Mouse (Mus musculus): ENCODE measurements around the gene Hist1h2ah.

Gene Hist1h2ah

DNA sequence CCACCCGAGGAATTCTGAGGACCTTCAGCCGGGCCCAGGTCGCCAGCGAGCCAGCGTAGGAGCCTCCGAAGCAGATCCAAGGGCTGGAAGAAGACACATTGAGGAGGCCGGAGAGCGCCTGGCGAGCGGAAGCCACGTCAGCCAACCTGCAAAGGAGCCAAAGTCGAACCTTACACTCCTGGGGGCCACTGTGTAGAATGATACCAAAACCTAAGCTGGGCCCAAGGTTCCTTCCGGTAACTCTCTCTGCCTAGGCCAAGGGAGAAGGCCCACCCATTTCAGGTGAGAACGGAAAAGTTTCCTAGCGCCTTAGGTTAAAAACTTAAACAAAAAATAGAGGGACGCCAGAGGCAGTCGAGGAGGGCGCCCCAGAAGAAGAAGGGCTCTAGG is 28.3 kb downstream of the Hist1h2ah start:
- DNase-seq, result no peak

DNA sequence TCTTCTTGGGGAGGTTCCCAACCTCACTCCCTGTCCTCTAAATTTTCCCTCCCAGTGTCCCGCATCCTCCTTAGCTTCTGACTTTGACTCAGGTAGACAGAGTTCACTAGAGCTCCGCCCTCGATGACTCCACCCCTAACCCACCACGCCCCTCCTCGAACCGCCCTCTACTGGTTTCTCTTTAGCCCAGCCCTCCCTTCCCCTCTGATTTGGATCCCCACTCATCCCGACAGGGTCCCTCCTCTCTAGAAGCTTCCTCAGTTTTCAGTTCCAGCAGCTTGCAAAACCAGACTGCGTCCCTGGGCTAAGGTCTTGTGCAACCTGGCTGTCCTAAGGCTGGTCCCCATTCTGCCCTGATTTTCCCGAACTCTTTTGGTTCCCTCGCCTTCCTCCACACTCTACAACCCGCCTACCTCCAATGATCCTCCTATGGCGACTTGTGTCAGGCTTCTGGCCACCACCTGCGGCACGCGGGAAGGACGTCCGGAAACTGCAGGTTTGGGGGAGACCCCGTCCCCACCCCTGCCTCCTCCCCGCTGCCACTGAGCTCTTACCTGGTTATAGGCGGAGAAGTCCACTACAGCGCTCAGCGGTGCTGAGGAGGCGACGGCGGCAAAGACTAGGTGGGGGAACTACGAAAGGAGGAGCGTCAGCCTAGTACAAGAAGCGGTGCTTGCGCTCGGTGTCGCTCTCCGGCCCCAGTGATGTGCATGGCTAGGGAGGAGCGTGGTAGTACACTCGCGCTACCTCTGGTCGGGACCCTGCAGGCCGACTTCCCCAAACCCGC is 28.8 kb downstream of the Hist1h2ah start:
- DNase-seq, result peak; percentile 41 to 68

DNA sequence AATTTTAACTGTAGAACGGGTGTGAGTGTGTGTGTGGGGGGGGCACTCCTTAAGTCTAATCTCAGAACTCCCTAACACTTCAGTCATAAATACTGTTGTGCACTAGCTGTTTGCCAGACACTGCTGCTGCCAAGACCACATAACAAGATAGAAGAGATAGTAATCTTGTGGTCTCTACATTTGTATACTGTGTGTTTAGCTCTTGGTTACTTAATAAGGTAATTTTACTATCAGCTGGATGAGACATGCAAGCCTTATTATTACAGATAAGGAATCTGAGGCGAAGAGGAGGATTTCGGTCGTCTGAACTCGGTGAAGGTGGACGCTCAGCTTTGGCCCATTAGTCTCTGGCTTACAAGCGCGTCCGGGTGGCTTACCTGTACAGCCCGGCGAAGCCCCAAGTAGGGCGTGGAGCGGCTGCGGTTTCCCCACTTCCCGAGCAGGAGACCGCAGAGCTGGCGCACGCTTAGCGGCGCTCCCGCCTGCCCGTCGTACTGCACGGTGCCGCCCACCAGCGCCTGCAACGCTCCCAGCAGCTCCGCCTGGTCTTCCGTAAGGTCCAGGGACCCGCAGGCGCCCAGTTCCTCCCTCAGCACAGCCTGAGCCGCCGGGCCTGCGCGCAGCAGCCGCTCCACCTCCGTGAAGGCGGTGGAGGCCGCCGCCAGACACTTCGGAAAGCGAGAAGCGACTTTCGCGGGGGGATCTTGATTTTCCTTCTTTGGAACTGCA is 29.6 kb downstream of the Hist1h2ah start:
- peak; percentile 64 to 68 for DNase-seq

DNA sequence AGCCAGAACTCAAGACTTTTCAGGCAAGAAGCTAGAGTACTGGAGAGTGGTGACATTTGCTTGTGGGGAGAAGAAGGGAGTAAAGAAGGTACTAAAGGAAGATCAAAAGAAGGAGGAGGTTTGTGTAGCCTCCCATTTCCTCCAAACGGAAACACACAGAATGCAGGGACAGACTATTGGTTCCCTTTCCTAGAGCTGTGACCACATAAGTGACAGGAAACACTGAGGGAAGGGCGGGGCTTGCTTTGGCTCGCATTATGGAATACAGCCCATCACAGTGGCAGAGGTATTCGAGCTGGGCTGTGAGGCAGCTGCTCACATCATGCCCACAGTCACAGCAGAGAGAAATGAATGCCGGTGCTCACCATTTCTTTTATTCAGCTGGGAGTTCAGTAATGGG is 33.5 kb downstream of the Hist1h2ah start:
- peak in 1 of 2 experiments; percentile 37 for DNase-seq

DNA sequence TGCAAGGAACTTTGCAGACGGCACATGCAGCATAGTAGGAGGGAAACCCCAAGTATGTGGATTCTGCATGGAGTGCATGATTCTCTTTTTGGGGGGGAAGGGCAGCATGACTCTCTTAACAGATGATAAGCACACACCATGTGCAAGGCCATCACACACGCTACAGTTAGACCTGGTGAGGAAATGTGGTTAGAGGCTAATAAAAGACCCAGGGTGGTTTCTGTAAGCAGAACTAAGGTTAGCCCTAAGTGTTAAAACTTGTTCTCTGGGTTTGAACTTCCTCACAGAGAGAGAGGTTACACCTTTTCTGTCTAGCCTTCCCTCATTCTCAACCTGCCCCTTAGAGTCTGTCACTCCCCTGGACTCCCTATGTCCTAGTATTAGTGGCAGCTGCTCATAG is 34.0 kb downstream of the Hist1h2ah start:
- no peak for DNase-seq

DNA sequence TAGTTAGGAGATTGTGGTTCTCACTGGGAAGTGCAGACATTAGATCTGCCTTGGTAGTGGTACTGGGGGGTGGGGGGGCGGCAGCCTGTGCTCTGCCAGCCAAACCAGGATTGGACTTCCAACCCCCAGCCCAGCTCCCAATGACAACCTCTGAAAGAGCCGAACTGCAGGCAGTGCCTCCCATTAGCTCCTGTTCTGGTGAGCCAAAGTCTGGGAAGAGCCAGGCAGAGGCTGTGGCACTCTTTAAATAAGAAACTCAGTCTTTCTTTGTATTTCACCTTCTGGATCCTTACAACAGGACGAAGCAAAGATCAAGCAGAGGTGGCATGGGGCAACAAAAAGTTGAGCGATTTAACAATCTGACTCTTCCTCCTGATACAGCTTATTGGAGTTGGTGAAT is 36.2 kb downstream of the Hist1h2ah start:
- DNase-seq, result no peak

DNA sequence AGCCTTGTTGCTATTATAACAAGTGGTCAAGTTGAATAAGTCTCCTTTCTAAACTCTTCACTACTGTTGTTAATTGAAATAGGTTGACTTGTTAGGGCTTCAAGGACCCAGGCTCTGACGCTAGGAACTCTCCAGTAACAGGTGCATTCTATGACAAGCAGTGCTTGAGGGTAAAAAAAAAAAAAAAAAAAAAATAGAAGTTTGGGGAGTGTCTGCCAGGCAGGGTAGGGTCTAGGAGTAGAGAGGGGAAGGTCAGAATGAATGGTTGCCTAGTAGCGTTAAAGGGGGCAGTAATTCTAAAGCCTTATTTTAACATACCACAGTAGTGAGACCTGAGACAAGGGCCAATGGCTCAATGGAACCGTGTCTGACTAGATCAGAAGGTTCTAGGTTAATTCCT is 37.0 kb downstream of the Hist1h2ah start:
- DNase-seq, result no peak

DNA sequence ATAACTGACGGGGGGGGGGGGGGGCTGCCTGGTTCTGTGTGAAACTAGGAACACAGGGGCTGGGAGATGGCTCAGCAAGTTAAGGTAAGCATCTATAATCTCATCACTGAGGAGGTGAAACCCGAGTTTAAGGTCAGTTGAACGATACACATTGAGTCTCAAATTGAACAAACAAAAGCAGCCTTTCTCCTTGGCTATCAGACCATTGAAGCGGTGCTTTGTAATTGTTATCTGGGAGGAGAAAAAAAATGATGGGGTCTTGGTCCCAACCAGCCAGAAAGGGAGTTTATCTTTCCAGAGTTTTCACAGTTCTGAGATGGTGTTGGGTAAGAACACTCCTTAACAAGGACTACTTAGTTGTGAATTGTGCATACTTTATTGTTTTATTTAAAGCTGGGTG is 37.5 kb downstream of the Hist1h2ah start:
- no peak for DNase-seq

DNA sequence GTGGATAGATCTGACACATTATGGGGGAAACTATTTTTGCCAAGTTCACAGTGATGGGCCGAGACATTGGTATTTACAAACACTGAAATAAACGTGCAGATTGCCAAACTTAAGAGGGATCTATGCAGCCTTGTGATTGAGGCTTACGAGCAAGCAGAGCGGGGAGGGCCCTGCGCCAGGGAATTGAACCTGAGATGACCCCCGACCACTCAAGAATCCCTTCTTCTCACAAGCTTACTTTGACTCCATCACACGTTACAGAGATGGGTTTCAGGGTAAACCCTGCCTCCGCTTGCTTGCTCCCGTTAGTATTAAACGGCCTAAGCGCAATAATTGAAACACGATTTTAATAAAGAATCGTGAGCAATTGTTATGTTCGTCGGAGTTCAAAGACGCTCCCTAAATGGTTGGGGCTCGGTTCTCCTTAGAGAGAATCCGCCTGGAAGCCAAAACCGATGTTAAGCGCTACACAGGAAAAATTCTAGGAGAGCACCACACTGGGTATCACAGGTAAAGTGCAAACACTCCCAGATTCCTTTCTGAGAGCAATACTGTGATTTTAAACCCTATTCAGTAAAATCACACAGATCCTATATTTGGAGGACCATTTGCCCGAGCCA is 38.1 kb downstream of the Hist1h2ah start:
- no peak for DNase-seq

DNA sequence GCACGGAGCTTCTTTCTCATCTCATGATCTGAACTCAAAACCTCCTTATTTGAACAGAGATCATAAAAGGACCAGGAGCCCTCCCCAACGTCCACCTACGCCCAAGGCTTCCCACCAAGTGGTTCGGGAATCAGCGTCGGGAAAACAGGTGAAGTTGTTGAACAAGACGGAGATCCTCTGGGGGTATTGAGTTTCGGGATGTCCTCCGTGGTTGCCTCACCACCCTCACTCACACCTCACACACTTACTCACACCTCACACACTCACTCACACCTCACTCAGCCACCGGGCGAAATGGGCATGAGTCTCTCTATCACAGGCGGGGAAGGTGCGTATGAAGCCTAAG is 38.6 kb downstream of the Hist1h2ah start:
- DNase-seq, result no peak

DNA sequence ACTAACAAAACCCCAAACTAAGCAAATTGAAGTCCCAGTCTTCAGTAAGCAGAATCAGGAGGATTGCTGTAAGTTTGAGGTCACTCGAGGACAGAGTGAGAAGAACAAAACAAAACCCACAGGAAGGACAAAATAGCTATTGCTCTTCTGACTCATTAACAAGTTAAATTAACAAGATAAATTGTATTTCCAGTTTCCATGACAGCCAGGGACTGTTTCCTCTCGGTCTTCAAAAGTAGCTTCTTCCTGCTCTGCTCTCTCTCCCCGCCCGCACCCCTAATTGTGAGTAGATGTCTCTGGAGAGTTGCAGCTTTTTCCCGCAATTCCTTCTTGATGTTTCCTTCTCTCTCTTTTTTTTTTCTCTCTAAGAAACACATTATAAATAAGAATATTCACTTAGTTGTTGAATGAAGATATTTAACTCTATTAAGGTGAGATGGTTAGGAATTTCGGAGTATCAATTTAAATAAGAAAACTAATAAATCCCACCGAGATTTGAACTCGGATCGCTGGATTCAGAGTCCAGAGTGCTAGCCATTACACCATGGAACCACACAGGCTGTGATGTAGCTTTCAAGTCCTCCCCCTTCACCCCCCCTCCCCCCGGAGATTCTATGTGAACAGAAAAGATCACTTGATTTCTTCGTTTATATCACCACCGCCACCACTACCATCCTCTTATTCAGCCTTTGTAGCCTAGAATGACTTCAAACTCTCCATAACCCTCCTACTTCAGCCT is 39.1 kb downstream of the Hist1h2ah start:
- DNase-seq, result peak in 1 of 2 experiments; percentile 29

DNA sequence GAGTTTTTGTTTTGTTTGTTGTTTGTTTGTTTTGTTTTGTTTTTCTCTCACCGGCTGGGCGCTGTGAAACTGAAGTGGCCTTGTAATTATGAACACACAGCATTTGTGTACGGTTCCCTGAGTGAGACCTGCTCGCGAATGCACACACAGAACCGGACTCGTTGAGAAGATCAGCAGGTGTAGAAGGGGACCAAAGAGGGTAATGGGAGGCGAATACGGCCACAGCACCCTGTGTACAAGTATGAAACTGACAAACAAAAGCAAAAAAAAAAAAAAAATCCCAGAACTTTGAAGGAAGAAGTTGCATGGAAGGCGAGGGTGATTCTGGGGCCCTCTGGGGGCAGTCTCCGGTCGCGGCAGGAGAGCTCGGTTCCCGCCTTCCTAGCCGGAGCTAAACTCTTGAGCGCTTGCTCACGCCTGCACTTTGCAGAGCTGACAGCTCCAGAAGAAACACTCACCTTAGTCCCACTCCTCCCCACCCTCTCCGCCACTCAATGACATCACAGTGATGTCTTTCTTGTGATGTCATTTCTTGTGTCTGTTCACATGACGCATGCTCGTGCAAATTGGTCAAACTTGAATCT is 39.9 kb downstream of the Hist1h2ah start:
- DNase-seq, result peak; percentile 49 to 51

DNA sequence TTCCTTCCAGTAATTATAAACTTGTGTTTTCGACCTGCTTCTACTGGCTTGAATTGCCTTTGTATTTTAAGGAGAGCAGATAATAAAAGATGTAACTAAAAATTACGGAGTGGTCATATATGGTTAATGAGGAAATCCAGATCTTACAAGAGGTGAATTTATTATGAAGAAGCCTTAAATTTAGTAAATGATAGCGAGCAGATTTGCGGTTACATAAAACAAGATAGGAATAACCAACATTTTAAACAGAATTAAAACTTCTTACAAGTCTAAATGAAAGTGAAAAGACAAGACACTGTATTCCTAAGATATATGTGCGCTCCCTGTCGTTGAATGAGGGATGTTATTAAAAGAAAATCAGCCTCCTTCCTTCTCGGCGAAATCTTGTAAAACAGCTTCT is 40.5 kb downstream of the Hist1h2ah start:
- no peak for DNase-seq

DNA sequence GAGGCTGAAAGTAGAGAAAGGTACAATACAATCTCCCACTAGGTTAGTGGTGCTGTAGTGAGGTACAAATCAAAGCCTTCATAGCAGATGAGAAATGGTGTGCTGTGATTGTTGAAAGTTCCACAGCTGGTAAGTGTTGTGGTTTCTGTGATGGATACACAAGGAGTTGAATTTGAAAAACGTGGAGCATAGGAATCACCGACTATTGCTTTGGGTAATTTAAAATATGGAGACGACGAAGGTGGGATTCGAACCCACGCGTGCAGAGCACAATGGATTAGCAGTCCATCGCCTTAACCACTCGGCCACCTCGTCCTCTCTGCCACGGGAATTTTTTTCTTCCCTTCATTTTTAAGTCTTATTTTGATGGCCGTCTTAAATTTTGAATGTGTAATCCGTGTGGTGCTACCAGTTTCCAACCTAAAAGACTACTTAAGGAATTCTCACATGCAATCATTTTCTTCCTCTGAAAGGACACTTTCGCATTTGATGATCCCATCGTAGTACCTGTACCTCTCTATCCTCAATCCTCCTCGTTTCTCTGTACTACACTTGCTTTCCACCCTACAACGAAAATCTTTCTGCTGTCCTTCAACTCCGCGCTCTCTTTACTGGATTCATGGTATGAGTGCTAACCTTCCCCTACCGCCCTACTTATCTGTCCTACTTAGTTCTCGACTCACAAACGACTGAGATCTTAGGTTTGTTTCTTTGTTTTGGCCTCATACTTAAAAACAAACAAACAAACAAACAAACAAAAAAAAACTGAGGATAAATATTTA is 41.2 kb downstream of the Hist1h2ah start:
- peak in 1 of 2 experiments; percentile 35 for DNase-seq

DNA sequence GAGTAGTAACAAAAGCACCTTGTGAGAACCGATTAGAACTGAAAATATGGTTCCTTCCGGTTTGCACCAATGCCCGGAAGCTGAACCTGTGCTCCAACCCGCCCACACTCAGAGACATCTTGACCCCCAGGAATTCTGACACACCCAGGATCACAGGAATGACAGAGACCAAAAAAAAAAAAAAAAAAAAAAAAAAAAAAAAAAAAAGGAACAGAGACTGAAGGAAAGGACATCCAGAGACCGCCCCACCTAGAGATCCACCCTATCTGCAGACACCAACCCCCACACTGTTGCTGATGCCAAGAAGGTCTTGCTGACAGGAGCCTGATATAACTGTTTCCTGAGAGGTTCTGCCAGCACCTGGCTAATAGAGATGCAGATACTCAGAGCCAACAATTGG is 42.8 kb downstream of the Hist1h2ah start:
- no peak for DNase-seq

All from lung, postnatal 4 days (tissue).